Mouse (Mus musculus): ENCODE data around the gene Arpc3.

DNA sequence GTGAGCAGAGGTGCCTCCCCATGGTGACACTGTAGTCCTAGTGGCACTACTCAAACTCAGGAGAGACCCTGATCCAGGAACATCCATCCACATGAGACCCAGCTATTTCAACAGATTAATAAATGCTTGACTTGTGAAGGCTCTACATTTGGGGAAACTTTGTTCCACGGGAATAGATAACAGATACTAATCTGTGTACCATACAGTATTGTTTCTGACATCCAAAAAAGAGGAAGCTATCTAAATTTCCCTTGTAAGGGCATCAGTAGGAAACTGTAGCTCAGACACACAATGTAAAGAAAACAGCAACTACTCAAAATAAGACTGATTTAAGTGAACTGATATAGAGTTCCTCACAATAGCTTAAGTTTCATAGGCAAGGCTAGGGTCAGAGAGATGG, 48.8 kb upstream of the Arpc3 start:
- no peak for TF ChIP-seq POLR2A (IDR thresholded peaks at IDR 0.05; ENCODE audit: insufficient read depth, low read depth, low read length)
- TF ChIP-seq CTCF (IDR thresholded peaks at IDR 0.05; ENCODE audit: insufficient read depth, low read depth, low read length) = no peak
